Mouse (Mus musculus): ENCODE measurements around the gene B3gnt3.

DNA sequence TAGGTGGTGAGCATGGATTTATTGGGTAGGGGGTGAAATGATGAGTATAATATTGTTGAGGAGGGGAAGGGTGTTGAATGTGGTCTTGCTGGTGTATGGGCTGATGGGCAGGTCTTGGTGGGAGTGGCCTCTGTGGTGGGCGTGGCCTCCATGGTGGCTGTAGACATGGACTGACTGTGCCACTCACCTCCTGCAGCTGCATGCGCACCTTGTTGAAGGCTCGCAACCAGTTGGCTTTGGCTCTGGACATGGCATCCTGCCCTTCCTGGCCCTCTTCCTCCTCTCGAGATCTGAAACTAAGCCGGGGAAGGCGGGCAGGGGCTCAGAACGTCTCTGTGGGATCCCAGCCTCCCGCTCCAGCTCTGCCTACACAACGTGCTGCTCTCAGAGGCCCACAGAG lies 43.8 kb downstream of the B3gnt3 start:
- TF ChIP-seq POLR2A (IDR thresholded peaks at IDR 0.05; ENCODE audit: insufficient read depth, low read depth, low read length) (no peak), CTCF (IDR thresholded peaks at IDR 0.05; ENCODE audit: insufficient read depth, low read depth, low read length) (no peak)
